Mouse (Mus musculus): ENCODE measurements around the gene Cpt1c.
"Not testable (repeated sequence)": the region's sequence is repeated elsewhere in the genome, so short reads cannot be mapped to it uniquely, and the experiment has no call there.

The Cpt1c gene

DNA sequence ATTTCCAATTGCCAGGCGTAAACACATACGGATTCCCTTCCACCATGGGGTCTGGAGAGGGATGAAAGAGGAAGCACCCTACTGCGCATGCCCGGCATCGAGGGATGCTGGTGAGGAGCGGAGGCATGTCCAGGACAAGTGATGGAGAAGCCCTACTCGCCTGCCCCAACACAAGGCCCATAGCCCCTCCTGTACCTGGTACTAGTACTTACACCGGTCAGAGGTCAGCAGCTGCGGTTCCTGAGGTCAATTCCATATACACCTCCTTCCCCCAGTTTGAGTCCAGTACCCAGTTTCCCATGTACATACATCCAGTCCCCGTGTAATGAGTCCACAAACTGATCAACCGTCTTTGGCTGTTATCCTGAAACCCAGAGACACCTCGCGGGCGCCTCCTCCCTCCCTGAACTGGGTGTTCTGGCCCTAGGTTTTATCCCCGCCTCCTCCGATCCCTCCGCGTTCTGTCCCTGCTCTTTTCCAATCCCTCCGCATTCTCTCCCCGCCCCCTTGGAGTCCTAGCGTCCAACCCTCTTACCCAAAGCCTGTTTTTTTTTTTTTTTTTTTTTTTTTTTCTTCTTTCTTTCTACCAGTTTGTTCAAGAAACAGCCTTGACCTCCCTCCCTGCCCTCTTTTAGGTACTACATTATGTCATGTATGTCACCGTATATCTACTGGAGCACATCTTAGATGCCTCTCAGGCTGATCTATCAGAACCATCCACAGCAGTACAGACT is at the start of gene Cpt1c:
Gene Cpt1c (minus strand): TSS at position 469 of the 734 bp plus-strand sequence.
- DNase-seq (ENCODE audit: low spot score in 2 of 2) = peak; percentile 74 to 78

DNA sequence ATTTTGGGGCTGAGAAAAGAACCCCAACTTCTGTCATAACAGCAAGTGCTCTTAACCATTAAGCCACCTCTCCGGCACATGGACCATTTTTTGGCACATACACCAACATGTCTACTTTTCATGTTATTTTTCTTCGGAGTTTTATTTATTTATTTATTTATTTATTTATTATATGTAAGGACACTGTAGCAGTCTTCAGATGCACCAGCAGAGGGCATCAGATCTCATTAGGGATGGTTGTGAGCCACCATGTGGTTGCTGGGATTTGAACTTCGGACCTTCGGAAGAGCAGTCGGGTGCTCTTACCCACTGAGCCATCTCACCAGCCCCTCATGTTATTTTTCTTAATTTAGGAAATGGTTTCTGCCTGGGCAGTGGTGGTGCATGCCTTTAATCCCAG is 49.1 kb upstream of the Cpt1c start:
- not testable (repeated sequence) for DNase-seq (ENCODE audit: low spot score in 2 of 2)

DNA sequence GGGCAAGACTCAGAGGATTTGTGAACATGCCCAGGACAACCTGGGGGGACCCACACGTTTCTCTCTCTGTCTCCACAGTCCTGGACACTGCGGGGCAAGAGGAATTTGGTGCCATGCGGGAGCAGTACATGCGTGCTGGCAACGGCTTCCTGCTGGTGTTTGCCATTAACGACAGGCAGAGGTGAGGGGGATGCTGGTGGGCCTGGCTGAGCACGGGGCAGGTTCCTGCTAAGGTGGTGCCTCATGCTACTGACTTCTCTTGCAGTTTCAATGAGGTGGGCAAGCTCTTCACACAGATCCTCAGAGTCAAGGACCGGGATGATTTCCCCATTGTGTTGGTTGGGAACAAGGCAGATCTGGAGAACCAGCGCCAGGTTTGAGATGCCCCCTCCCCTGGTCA is 45.6 kb upstream of the Cpt1c start:
- DNase-seq (ENCODE audit: low spot score in 2 of 2) = no peak

DNA sequence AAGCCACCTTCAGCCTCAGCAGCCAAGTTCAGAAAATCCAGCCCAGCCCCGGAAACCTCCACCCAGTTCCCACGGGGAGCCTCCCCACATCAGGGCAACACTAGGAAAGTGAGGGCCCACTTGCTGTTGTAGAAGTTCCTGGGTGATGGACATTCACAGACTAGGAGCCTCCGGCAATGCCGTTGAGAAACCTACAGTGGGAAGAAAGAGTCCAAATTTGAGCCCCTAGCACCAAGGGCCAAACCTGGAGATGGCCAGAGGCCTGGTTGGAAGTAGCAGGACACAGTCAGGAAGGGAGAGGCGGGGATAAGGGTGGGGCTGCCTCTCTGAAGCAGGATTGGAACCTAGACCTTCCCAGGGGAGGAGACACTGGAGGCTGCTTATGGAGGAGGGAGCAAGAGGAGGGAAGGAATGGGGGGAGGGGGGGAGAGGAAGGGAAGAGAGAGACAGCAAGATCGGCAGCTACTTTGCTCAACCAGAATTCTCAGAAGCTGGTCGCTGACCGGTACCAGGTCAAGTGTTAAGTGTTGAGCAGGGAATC is 44.5 kb upstream of the Cpt1c start:
- DNase-seq (ENCODE audit: low spot score in 2 of 2) = no peak

DNA sequence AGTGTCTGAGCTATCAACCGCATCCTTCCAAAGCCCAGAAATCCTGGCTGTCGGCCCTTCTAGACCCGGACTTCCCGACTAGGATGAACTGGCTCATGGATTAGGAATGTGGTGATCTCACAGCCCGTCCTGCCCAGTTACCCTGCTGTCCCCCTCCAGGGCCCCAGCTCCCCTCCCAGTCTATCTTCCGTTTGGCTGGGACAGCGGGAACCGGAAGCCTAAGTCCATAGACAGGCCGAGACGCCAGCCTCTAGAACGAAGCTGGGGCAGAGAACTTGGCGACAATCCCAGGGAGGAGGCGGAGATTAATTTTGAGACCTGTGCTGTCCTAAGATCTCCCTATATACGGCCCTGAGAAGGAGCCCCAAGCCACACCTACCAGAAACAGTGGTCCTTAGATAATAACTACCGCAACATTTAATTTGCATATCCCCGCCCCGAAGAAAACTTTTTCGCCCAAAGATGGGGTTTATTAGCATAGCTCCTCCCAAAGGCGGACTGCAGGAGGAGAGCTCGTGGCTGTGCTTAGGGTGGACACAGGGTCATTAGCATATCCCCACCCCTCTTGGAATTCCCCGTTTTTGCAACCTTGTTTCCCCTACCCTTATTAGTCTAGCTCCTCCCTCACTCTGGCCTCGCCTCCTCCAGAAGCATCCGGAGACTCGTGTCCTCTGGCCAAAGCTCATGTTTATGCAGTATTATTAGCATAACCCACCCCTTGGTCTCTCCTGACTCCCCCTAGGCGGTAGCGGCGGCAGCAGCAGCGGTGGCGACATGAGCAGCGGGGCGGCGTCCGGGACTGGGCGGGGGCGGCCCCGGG is 42.8 kb upstream of the Cpt1c start, which contains the start of gene Rras:
Gene Rras (plus strand): TSS at position 720 of the 820 bp plus-strand sequence.
- DNase-seq (ENCODE audit: low spot score in 2 of 2) = peak; percentile 44 to 69

DNA sequence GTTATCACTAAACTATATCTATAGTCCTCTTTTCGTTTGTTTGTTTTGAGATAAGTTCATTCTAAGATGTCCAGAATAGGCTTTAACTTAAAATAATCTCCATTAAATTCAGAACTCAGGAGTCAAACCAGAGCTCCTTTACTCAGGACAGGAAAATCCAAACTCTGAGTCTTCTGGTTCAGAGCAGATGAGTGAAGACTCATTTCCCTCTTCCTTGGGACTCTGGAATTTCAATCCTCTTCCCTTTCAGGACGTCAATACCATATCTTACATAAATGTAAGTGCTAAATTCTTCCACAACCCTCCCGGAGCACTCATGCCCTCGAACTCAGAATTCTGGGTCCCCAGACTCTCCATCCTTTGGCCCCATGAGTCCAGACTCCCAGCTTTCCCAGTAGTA is 42.1 kb upstream of the Cpt1c start:
- no peak for DNase-seq (ENCODE audit: low spot score in 2 of 2)

DNA sequence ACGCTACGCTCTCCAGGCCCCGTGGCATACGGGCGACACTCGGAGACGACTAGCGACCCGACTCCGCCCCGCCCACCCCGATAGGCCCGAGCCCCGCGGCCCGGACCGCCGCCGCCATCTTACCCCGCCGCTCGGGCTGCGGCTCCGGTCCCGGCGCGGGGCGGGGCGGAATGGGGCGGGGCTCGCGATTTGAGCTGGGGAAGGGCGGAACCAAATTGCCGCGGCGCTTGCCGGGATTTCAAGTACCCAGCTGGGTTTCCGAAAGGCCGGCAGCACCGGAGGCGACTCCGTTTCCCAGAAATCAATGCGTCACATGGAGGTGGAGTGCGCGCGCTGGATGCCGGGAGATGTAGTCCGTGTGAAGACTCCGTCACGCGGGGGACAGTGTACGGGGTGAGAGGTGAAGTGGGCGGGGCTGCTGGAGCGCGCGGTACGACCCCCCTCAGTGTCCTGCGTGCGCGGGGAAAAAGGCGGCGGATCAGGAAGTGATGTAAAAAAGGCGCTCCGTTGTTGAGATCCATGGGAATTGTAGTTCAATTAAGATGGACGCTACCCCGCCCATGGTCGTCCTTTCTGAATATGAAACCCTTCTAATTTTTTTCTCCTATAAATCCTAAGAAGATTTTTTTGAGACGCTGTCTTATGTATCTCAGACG is 41.4 kb upstream of the Cpt1c start, which contains the start of gene Scaf1:
Gene Scaf1 (minus strand): TSS at position 407 of the 656 bp plus-strand sequence.
- peak; percentile 98 for DNase-seq (ENCODE audit: low spot score in 2 of 2)

DNA sequence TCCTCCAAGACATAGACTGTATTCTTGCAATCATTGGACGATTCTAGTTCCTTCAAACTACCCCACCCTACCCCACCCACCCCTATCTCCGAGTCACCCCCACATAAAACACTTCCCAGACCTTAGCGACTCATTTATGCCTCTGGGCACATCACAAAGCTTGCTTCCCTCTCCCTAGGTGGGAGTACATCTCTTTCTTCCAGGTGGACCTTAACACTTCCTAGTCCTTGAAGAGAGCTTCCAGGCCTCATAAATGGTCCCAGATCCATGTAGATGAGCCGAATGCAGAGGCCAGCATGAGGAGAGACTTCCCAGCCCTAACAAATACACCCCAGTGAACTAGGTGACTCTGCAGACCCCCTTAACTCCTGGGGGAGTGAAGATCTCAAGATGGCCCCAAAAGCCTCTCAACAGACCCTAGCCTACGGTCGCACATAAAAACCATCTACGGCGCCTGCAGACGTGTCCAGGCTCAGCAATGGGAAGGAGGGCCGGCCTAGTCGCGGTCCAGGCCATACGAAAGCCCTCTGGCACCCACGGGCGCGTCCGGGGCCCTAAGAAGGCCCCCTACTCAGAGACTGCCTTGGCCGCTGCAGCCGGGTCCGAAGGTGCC is 40.8 kb upstream of the Cpt1c start:
- DNase-seq (ENCODE audit: low spot score in 2 of 2) = no peak

DNA sequence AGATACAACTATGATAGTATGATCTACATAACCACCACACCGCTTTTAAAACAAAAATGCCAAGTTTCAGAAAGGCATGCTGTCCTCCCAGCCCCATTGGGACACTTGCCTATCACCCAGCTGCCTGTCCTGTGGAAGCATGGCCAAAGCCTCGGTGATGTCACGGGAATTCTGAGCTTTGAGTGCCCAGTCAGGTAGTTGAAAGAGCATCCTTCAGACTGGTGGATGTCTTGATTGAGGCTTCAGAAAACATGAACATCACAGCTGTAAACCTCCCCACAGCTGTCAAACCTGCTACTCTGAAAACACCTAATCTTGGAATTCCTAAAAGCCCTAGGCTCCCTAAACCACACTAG is 39.4 kb upstream of the Cpt1c start:
- no peak for DNase-seq (ENCODE audit: low spot score in 2 of 2)

DNA sequence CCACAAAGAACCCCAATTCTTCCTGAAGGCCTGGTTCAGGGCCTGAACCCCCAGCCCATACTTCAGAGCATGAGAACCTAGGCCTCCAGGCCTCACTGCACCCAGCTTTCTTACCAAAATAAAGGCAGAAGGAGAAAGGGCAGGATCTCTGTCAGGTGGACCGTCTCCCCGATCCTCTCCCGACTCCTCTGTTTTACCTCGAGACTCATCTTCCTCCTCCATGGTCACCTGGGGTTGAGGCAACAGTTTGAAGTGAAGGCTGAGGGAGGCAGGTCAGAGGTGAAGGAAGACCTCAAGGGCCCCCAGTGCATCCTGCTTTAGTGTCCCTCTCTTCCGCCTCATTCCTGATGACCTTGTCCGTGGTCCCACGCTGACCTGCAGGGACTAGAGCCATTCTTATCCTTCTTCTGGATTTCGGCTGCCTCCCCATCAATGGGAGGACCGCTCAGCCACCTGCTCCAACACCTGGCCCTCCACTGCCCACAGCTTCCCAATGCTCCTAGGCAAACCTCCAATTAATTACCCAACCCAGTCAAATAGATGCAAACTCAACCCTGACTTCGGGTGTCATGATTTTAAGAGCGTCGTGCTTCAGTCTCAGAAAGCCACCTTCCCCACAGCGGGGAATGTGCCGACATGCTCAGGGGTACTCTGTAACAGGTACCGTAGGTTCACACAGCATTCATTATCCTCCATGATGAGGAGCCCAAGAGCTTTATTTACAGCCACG is 38.9 kb upstream of the Cpt1c start:
- no peak for DNase-seq (ENCODE audit: low spot score in 2 of 2)

DNA sequence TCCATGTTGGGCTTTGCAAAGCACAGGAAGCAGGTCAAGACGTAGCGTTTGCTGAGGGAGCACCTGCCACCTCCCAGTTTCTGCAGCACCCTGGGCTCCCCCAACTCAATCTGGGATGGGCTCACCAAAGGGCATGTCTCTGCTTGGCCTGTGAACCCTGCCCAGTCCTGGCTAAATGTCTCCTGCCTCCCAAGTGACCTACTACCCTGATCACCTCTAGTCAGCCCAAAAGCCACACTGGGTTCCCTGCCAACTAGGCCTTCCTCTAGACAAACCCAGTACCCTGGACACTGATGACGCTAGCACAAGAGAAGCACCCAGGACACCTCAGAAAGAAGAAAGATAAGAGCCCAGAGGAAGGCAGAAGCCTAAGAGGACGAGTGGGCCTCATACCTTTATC is 38.2 kb upstream of the Cpt1c start:
- DNase-seq (ENCODE audit: low spot score in 2 of 2) = no peak

DNA sequence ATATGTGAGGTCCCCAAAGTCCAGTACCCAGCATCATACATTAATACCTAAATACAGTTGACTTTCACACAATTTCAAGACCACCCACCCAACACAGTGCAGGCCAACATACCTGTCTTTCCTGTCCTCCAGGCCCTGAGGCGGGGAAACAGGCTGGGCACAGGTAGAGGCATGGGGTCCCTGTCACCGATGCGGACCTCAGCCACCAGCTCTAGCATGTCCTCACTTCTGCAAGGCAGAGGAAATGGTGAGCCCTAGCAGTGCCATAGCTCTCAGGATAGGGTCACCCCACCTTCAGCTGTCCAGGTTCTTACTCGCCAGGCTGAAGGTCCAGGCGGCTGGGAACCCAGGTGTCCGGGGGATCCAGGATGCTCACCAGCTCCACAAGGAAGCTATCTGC is 37.4 kb upstream of the Cpt1c start:
- no peak for DNase-seq (ENCODE audit: low spot score in 2 of 2)

DNA sequence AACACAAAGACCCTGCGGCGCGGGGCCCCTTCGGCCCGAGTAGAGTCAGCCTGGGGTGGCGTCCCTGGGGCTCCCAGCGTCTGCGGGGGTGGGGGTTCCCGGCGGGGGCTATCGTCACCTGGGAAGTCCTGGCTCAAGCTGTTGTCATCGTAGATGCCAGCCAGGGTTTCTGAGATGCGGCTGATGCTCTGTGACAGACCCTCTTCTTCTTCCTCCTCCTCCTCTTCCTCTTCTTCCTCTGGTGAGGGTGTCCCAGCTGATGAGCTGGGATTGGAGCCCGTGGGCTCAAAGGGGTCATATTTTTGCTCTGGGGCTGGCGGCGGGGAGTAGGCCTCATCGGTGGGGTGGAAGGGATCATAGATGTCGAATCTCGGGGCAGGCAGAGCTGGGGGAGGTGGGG is 33.8 kb upstream of the Cpt1c start:
- DNase-seq (ENCODE audit: low spot score in 2 of 2) = no peak

DNA sequence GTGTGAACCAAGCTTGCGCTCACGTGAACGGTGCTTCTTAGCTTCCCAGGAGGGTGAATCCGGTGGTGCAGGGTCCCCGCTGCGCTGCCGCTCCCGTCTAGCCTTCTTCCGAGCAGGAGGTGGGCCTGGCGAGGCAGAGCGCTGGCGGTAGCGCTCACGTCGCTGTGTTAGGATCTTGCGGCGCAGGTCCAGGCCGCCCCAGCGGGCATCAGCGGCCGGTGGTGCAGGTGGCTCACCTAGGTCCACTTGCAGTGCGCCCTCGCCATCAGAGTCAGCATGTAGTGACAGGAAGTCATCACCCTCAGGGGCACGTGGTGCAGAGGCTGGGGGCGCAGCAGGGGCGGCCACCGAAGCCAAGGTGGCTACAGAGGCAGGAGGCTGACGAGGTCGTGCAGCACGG is 33.2 kb upstream of the Cpt1c start:
- no peak for DNase-seq (ENCODE audit: low spot score in 2 of 2)

DNA sequence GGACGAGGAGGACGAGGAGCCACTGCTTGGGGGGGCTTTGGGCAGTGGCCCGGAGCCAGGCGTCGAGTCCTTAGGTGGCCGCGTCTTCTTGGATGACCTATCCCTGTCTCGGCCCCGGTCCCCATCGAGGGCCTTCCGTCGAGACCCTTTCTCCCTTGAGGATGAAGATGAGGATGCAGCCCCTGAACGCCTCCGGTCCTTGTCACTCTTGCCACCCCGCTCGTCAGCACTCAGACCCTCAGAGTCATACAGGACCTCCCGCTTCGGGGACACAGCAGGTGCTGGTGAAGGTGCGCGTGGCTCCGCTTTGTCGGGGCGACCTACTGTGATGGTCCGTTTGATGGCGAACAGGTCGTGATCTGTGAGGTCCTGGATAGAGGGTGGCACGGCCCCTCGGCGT is 32.5 kb upstream of the Cpt1c start:
- no peak for DNase-seq (ENCODE audit: low spot score in 2 of 2)

DNA sequence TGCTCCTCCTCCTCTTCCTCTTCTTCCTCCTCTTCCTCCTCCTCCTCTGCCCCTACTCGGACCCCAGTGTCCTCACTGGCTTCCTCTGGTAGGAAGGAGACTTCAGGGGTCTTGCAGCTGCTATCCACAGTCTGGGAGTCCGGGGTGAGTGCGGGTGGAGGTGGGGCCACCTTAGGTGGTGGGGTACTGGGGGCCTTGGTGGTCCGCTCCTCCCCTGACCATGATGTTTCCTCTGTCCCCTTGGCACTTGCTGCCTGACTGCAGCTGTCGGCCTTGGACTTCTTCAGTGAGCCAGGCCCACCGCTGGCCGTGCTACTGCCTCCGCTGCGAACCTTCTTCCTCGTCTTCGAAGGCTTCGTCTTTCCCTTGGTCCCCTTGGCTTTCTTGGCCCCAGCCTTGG is 31.9 kb upstream of the Cpt1c start:
- no peak for DNase-seq (ENCODE audit: low spot score in 2 of 2)

DNA sequence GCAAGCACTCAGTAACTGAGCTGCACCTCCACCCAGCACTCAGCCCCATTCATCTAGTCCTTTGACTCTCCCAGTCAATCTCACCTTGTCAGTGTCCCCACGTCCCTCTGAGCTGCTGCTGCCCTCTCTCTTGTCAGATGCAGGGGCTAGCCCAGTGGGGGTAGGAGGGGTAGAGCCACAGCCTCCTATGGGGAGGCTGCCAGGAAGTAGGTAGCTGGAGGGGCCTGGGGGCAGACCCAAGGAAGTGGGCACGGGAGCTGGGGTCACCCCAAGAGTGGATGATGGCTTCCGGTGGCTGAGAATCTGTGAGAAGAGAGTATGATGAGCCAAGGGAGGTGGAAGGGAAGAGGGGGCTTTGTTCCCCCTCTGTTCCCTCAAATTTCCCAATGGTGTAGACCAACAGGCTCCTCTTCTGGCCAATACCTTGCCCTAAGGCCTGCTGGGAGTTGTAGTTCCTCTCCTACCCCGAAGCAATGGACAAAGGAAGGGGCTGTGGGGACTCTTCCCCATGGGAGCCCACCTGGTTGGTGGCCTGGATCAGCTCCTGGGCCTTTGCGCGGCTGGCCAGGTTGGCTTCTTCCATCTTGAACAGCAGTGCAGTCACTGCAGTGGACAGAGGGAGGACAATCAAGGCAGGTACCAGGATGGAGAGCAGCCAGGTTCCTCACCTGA is 30.8 kb upstream of the Cpt1c start:
- DNase-seq (ENCODE audit: low spot score in 2 of 2) = no peak

DNA sequence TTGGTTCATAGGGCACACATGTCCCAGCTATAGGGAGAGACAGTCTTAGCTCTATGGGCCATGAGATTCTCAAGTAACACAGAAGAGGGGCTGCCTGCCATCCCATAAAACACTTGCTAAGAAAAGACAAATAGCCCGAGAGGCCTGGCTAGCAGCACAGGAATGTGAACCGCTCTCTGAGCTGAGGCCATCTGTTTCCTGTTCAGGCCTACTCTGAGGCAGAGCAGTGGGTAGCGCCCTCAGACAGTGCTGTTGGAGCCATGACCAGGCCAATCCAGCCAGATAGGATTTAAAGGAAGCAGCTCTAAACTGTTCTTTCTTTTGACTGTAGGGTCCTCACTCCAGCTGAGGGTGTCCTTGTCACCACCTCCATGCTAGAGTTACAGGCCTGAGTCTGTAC is 29.9 kb upstream of the Cpt1c start:
- DNase-seq (ENCODE audit: low spot score in 2 of 2) = no peak

DNA sequence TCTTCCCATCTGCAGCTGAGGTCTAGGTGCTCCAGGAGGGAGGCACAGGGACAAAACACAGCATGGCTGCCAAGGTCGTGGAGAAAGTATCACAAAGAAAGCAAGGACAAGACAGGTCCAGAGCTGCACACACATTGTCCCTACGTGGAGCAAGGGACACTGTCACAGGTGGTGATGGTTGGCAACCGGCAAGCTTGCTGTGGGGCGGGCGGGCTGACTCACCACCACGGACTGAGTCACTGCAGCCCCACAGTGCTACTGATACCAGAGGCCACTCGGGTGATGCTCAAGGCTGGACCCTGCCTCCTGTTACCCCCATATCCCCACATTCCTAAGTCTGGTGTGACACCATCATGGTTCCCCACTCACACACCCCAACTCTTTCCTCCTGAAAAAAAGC is 27.8 kb upstream of the Cpt1c start:
- no peak for DNase-seq (ENCODE audit: low spot score in 2 of 2)

DNA sequence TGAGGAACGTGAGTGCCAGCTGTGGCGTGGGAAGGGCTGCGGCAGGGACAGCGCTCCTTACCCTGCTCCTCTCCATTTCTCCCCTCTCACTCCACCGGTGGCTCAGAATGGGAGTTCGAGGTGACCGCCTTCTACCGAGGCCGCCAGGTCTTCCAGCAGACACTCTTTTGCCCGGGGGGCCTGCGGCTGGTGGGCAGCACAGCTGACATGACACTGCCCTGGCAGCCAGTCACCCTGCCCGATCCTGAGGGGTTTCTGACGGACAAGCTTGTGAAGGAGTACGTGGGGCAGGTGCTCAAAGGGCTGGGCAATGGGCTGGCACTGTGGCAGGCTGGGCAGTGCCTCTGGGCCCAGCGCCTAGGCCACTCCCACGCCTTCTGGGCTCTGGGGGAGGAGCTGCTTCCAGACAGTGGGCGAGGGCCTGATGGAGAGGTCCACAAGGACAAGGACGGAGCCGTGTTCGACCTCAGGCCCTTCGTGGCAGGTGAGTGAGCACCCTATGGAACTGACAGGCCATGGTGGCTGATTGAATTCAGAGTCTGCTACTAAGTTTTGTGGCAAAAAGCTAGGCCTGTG is 26.0 kb upstream of the Cpt1c start:
- no peak for DNase-seq (ENCODE audit: low spot score in 2 of 2)

Measured in frontal cortex, postnatal 25 days (tissue).